Mouse (Mus musculus) kidney, postnatal 0 days (tissue): ENCODE measurements around the gene Ahdc1. TPM values are rescaled to one million over a fixed set of nuclear protein-coding genes. Genes with fewer than 3 reads are reported as not detected.

Experiments used
- ATAC-seq: fragments of 200-750 bp; cut with Nextera tagmentation; replicated peaks from 2 replicates; pipeline ENCODE4 v1.8.0; 2017; ENCODE audit warnings: low read depth, moderate number of reproducible peaks, moderate TSS enrichment, moderate library complexity; ENCODE audit not compliant: low FRiP score
- DNase-seq: peaks from one replicate; pipeline ENCODE4 v3.0.0-alpha.2; 2016; ENCODE audit warnings: low spot score
- H3K27ac ChIP-seq: fragments of 300-500 bp; sonication (generic); 2 replicates; pipeline ENCODE4 v1.5.1; 2014; ENCODE audit warnings: mild to moderate bottlenecking
- H3K27me3 ChIP-seq: fragments of 300-500 bp; sonication (generic); 2 replicates; pipeline ENCODE4 v1.6.1; 2014; ENCODE audit warnings: low read length, mixed read lengths; ENCODE audit not compliant: insufficient read depth
- H3K36me3 ChIP-seq: fragments of 300-500 bp; sonication (generic); 2 replicates; pipeline ENCODE4 v1.6.1; 2014; ENCODE audit warnings: low read length, mixed read lengths; ENCODE audit not compliant: insufficient read depth
- H3K4me1 ChIP-seq: fragments of 300-500 bp; sonication (generic); replicated peaks from 2 replicates; pipeline ENCODE4 v1.6.1; 2014; ENCODE audit warnings: antibody characterized with exemption, low read length, mixed read lengths; ENCODE audit not compliant: insufficient read depth
- H3K4me2 ChIP-seq: fragments of 300-500 bp; sonication (generic); 2 replicates; pipeline ENCODE4 v1.6.1; 2014; ENCODE audit warnings: mild to moderate bottlenecking, low read length, moderate library complexity, mixed read lengths
- H3K4me3 ChIP-seq: fragments of 300-500 bp; sonication (generic); replicated peaks from 2 replicates; pipeline ENCODE4 v1.5.1; 2014; ENCODE audit warnings: low read depth, low read length
- H3K9ac ChIP-seq: fragments of 300-500 bp; sonication (generic); 2 replicates; pipeline ENCODE4 v1.6.1; 2014; ENCODE audit warnings: low read depth, low read length
- H3K9me3 ChIP-seq: fragments of 300-500 bp; sonication (generic); replicated peaks from 2 replicates; pipeline ENCODE4 v1.6.1; 2016; ENCODE audit warnings: low read length, inconsistent platforms, mixed read lengths
- CTCF ChIP-seq: IDR thresholded peaks from 2 replicates; pipeline ENCODE4 v1.5.1; 2016; ENCODE audit warnings: antibody characterized with exemption, low read depth, mild to moderate bottlenecking, moderate library complexity
- WGBS: fragments of 180-500 bp; shearing (Covaris S2); extraction: QIAGEN DNeasy Blood & Tissue Kit; methylation state at CpG from one replicate; pipeline ENCODE4 v1.1.7; 2014; 5-methylcytosine and 5-hydroxymethylcytosine counted together
- polyA plus RNA-seq: library from polyadenylated mRNA; unstranded; fragments of >200 nt; fragmentation: Nextera tagmentation; extraction: Ambion mirVana; gene quantifications from 2 replicates; pipeline ENCODE4 v1.2.1, GENCODE M21; 2015

The Ahdc1 gene
- polyA plus RNA-seq, 1 experiment from 2014 or later = 6.4 TPM

GRCm38 (mm10) chr4:133127079-133127478, 116.0 kb downstream of the Ahdc1 start:
- Histone ChIP-seq H3K27ac (no peak overlapping the region), H3K9me3 (no peaks in the 10 kb centered on the region; the same call in 1 of the 2 replicates), H3K36me3 (no peaks in the 10 kb centered on the region), H3K4me2 (no peak overlapping the region), H3K4me1 (peaks cover 9% of the 10 kb centered on the region; the same call in 1 of the 2 replicates), H3K27me3 (no peaks in the 10 kb centered on the region), H3K4me3 (no peak overlapping the region), H3K9ac (no peak overlapping the region)
- DNase-seq (no peak), ATAC-seq (no peak)
- no peak for TF ChIP-seq CTCF
- WGBS = 70% methylated on average over 3 of the region's 3 CpGs

Other genes starting within 250 kb of the Ahdc1 start
- gene Rpa2, start 242.9 kb upstream of the Ahdc1 start, polyA plus RNA-seq = 60.0 and 65.7 TPM in 2 replicates
- 1.0 TPM in 2 replicates for gene Themis2, start 214.9 kb upstream of the Ahdc1 start, polyA plus RNA-seq
- gene Ppp1r8, start 168.1 kb upstream of the Ahdc1 start, polyA plus RNA-seq = 37.5 and 37.8 TPM in 2 replicates
- gene Stx12, start 126.8 kb upstream of the Ahdc1 start, polyA plus RNA-seq = 59.5 and 60.7 TPM in 2 replicates
- 44.8 and 47.1 TPM in 2 replicates for gene Fam76a, start 88.7 kb upstream of the Ahdc1 start, polyA plus RNA-seq
- 0.47 and 0.51 TPM in 2 replicates for gene Fgr, start 37.2 kb upstream of the Ahdc1 start, polyA plus RNA-seq
- gene Wasf2, start 119.2 kb downstream of the Ahdc1 start, polyA plus RNA-seq = 98.8 and 113 TPM in 2 replicates
- 19.1 and 19.6 TPM in 2 replicates for gene Cd164l2, start 200.9 kb downstream of the Ahdc1 start, polyA plus RNA-seq
- 0.11 and 0.54 TPM in 2 replicates for gene Gpr3, start 201.3 kb downstream of the Ahdc1 start, polyA plus RNA-seq
- gene Map3k6, start 229.6 kb downstream of the Ahdc1 start, polyA plus RNA-seq = 3.4 and 4.2 TPM in 2 replicates